Mouse (Mus musculus): Measurements from ENCODE around the gene Rbfox2.

- no peak for TF ChIP-seq POLR2A (IDR thresholded peaks at IDR 0.05; ENCODE audit: low read depth, low read length)
- TF ChIP-seq CTCF (IDR thresholded peaks at IDR 0.05; ENCODE audit: extremely low read depth, insufficient read length, insufficient replicate concordance, low read depth, low read length) = no peak
These were observed 155.0 kb downstream of the Rbfox2 start for GRCm38 (mm10) chr15:77151816-77152215.

All from small intestine, adult 2 months (tissue).